Mouse (Mus musculus) liver, adult 2 months (tissue): Measurements from ENCODE around the gene Il11ra1.

Source experiments
- CTCF ChIP-seq: fragments of 200-500 bp; IDR thresholded peaks from 2 replicates; pipeline ENCODE4 v1.5.1; 2011; ENCODE audit warnings: low read depth, low read length, control low read depth
- POLR2A ChIP-seq: fragments of 200-500 bp; IDR thresholded peaks from 2 replicates; pipeline ENCODE4 v1.6.1; 2011; ENCODE audit warnings: low read length, control low read depth; ENCODE audit not compliant: insufficient read depth; ENCODE audit errors: extremely low read depth

- no peak for TF ChIP-seq CTCF
- no peak for TF ChIP-seq POLR2A
Measured at GRCm38 (mm10) chr4:41663614-41664013, 36.2 kb upstream of the Il11ra1 start.
